Mouse (Mus musculus): ENCODE measurements around the gene Smyd4. TPM values are rescaled to one million over a fixed set of nuclear protein-coding genes. Genes with fewer than 3 reads are reported as not detected.

Gene Smyd4
- 17.7 and 17.8 TPM in 2 replicates for polyA plus RNA-seq (2015; fragmentation: Nextera tagmentation; extraction: Ambion mirVana)

- Histone ChIP-seq H3K9me3 (replicated peaks) (no peaks in the 10 kb centered on the region), H3K9ac (peak within 1 kb of the TSS; percentile 83), H3K4me2 (peak within 1 kb of the TSS; percentile 83), H3K27me3 (no peaks in the 10 kb centered on the region), H3K36me3 (ENCODE audit: poor library complexity, severe bottlenecking) (no peaks in the 10 kb centered on the region), H3K4me3 (peak within 1 kb of the TSS; percentile 72), H3K27ac (peak within 1 kb of the TSS; percentile 52), H3K4me1 (peaks cover 20% of the 10 kb centered on the region)
- ATAC-seq, result peak; percentile 100
- WGBS, result under 1% methylated on average over 56 of the region's 56 CpGs
Measured at GRCm38 (mm10) chr11:75348199-75348889, at the start of gene Smyd4, which contains the start of gene Rpa1. Gene Smyd4, plus strand, starts transcription at chr11:75348433. Gene Rpa1, minus strand, starts transcription at chr11:75348324.

GRCm38 (mm10) chr11:75298491-75298890, 49.7 kb upstream of the Smyd4 start:
- ATAC-seq, result no peak
- 65% methylated on average over 11 of the region's 11 CpGs for WGBS
- H3K9me3 ChIP-seq (replicated peaks), result no peaks in the 10 kb centered on the region
- peaks cover 18% of the 10 kb centered on the region for H3K4me1 ChIP-seq
- H3K9ac ChIP-seq, result no peak overlapping the region
- H3K27me3 ChIP-seq, result 0 out of 2 replicates have a peak, but pooled peaks cover under 1% of the 10 kb centered on the region
- no peak overlapping the region for H3K4me3 ChIP-seq
- no peak overlapping the region for H3K27ac ChIP-seq
- H3K4me2 ChIP-seq, result no peak overlapping the region
- peaks cover 34% of the 10 kb centered on the region for H3K36me3 ChIP-seq (ENCODE audit: poor library complexity, severe bottlenecking)

- ATAC-seq, result no peak
- peaks cover 5% of the 10 kb centered on the region for H3K4me1 ChIP-seq
- H3K4me3 ChIP-seq, result no peak overlapping the region
- H3K4me2 ChIP-seq, result no peak overlapping the region
- peak overlapping the region; percentile 8; the same call in 1 of the 2 replicates for H3K27ac ChIP-seq
- no peak overlapping the region; the same call in 1 of the 2 replicates for H3K9ac ChIP-seq
- no peaks in the 10 kb centered on the region for H3K9me3 ChIP-seq (replicated peaks)
- no peaks in the 10 kb centered on the region for H3K27me3 ChIP-seq
- H3K36me3 ChIP-seq (ENCODE audit: poor library complexity, severe bottlenecking), result peaks cover 36% of the 10 kb centered on the region
- WGBS, result 52% methylated on average over 10 of the region's 10 CpGs
Measured at GRCm38 (mm10) chr11:75299786-75300185, 48.4 kb upstream of the Smyd4 start.

- Histone ChIP-seq H3K36me3 (ENCODE audit: poor library complexity, severe bottlenecking) (peaks cover 47% of the 10 kb centered on the region), H3K9ac (no peak overlapping the region), H3K27me3 (no peaks in the 10 kb centered on the region), H3K27ac (no peak overlapping the region), H3K4me3 (no peak overlapping the region), H3K4me1 (0 out of 2 replicates have a peak, but pooled peaks cover 3% of the 10 kb centered on the region), H3K4me2 (no peak overlapping the region), H3K9me3 (replicated peaks) (no peaks in the 10 kb centered on the region)
- ATAC-seq, result no peak
- 87% methylated on average over 9 of the region's 9 CpGs for WGBS
Measured at GRCm38 (mm10) chr11:75300954-75301353, 47.3 kb upstream of the Smyd4 start.

DNA sequence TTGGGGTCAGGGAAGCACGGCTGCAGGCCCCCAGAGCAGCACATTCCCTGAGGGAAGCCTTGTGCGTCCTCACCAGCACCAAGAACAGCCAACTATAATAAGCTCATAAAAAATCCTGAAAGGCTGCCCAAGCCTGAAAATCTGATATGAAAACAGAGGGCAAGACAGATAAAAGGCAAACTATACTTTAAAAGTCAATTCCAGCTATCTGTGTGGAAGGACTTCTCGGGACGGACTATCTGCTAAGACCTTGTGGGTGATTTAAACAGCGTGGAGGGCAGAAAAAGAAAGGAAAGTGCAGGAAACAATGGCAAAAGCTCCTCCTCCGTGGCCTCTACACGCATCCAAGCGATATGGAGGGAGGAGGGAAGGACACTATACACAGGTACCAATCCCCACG, 43.4 kb upstream of the Smyd4 start:
- Histone ChIP-seq H3K4me2 (no peak overlapping the region), H3K9me3 (replicated peaks) (no peaks in the 10 kb centered on the region), H3K4me3 (no peak overlapping the region), H3K4me1 (0 out of 2 replicates have a peak, but pooled peaks cover under 1% of the 10 kb centered on the region), H3K9ac (no peak overlapping the region), H3K27me3 (no peaks in the 10 kb centered on the region), H3K27ac (no peak overlapping the region), H3K36me3 (ENCODE audit: poor library complexity, severe bottlenecking) (peaks cover 82% of the 10 kb centered on the region)
- ATAC-seq, result no peak
- WGBS, result 84% methylated on average over 9 of the region's 9 CpGs

DNA sequence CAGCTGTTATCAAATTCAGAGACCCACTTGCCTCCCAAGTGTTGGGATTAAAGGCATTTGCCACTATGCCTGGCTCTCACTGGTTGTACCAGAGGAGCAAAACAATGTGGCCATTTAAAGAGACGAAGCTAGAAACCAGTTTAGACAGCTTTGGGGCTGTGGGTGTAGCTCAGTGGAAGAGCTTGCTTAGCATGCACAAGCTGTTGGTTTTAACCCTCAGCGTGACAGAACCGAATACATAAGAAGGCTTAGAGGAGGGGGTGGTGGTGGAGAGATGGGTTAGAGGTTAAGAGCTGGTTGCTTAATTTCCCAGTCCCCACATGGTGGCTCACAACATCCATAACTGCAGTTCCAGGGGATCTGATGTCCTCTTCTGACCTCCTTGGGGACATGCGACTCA, 39.6 kb upstream of the Smyd4 start:
- Histone ChIP-seq H3K9ac (no peak overlapping the region), H3K4me1 (no peaks in the 10 kb centered on the region), H3K36me3 (ENCODE audit: poor library complexity, severe bottlenecking) (peaks cover 86% of the 10 kb centered on the region), H3K27ac (no peak overlapping the region), H3K27me3 (no peaks in the 10 kb centered on the region), H3K9me3 (replicated peaks) (no peaks in the 10 kb centered on the region), H3K4me2 (no peak overlapping the region), H3K4me3 (no peak overlapping the region)
- no peak for ATAC-seq
- WGBS, result 86% methylated on average over 4 of the region's 4 CpGs

GRCm38 (mm10) chr11:75310813-75311212, 37.4 kb upstream of the Smyd4 start:
- H3K36me3 ChIP-seq (ENCODE audit: poor library complexity, severe bottlenecking), result peaks cover 94% of the 10 kb centered on the region
- H3K9me3 ChIP-seq (replicated peaks), result no peaks in the 10 kb centered on the region
- no peak overlapping the region for H3K27ac ChIP-seq
- H3K27me3 ChIP-seq, result no peaks in the 10 kb centered on the region
- H3K4me3 ChIP-seq, result no peak overlapping the region
- no peak overlapping the region for H3K4me2 ChIP-seq
- no peaks in the 10 kb centered on the region for H3K4me1 ChIP-seq
- ATAC-seq, result no peak
- 91% methylated on average over 8 of the region's 8 CpGs for WGBS
- H3K9ac ChIP-seq, result no peak overlapping the region

- no peak overlapping the region for H3K27ac ChIP-seq
- no peak overlapping the region for H3K4me3 ChIP-seq
- H3K27me3 ChIP-seq, result no peaks in the 10 kb centered on the region
- no peak overlapping the region for H3K4me2 ChIP-seq
- WGBS, result 81% methylated on average over 6 of the region's 6 CpGs
- no peak overlapping the region for H3K9ac ChIP-seq
- ATAC-seq, result no peak
- no peaks in the 10 kb centered on the region for H3K4me1 ChIP-seq
- peaks cover 88% of the 10 kb centered on the region for H3K36me3 ChIP-seq (ENCODE audit: poor library complexity, severe bottlenecking)
- H3K9me3 ChIP-seq (replicated peaks), result no peaks in the 10 kb centered on the region
Measured at GRCm38 (mm10) chr11:75311751-75312150, 36.5 kb upstream of the Smyd4 start.

GRCm38 (mm10) chr11:75313834-75314233, 34.4 kb upstream of the Smyd4 start:
- H3K36me3 ChIP-seq (ENCODE audit: poor library complexity, severe bottlenecking), result peaks cover 77% of the 10 kb centered on the region
- no peak overlapping the region for H3K9ac ChIP-seq
- no peak for ATAC-seq
- no peak overlapping the region for H3K4me3 ChIP-seq
- 94% methylated on average over 8 of the region's 8 CpGs for WGBS
- H3K9me3 ChIP-seq (replicated peaks), result no peaks in the 10 kb centered on the region
- peaks cover 8% of the 10 kb centered on the region; the same call in 1 of the 2 replicates for H3K4me1 ChIP-seq
- no peaks in the 10 kb centered on the region for H3K27me3 ChIP-seq
- H3K27ac ChIP-seq, result no peak overlapping the region
- H3K4me2 ChIP-seq, result no peak overlapping the region

GRCm38 (mm10) chr11:75318351-75319221, 29.6 kb upstream of the Smyd4 start:
- H3K27ac ChIP-seq, result peak overlapping the region; percentile 27; the same call in 1 of the 2 replicates
- no peak overlapping the region for H3K4me2 ChIP-seq
- no peak for ATAC-seq
- H3K4me3 ChIP-seq, result no peak overlapping the region
- 59% methylated on average over 14 of the region's 14 CpGs for WGBS
- 0 out of 2 replicates have a peak overlapping the region, but pooled peaks have one; percentile 23 for H3K9ac ChIP-seq
- peaks cover 32% of the 10 kb centered on the region for H3K36me3 ChIP-seq (ENCODE audit: poor library complexity, severe bottlenecking)
- H3K9me3 ChIP-seq (replicated peaks), result no peaks in the 10 kb centered on the region
- peaks cover 27% of the 10 kb centered on the region for H3K4me1 ChIP-seq
- H3K27me3 ChIP-seq, result no peaks in the 10 kb centered on the region

GRCm38 (mm10) chr11:75319246-75319645, 29.0 kb upstream of the Smyd4 start:
- H3K4me2 ChIP-seq, result no peak overlapping the region

DNA sequence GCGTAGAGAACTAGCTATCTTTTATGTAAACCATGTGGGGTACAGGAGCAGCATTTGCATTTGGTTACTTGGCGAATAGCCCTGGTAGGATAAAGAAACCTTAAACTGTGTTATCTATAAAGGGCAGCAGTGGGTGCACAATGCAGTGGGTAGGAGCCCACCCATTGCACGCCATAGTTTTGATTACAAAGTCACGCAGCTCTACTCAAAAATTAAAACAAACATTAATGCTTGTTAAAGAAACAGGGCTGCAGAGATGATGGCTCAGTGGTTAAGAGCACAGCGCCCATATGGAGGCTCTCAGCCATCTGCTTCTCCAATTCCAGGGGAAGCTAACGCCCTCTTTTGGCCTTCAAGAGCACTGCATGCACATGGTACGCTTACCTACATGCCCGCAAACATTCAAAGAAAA, 24.9 kb upstream of the Smyd4 start:
- WGBS, result 85% methylated on average over 8 of the region's 8 CpGs

More at GRCm38 (mm10) chr11:75319246-75319645, 29.0 kb upstream of the Smyd4 start:
- H3K36me3 ChIP-seq (ENCODE audit: poor library complexity, severe bottlenecking), result peaks cover 25% of the 10 kb centered on the region
- H3K9ac ChIP-seq, result no peak overlapping the region
- H3K27me3 ChIP-seq, result no peaks in the 10 kb centered on the region
- ATAC-seq, result no peak
- H3K9me3 ChIP-seq (replicated peaks), result no peaks in the 10 kb centered on the region
- 59% methylated on average over 5 of the region's 5 CpGs for WGBS
- no peak overlapping the region for H3K4me3 ChIP-seq
- H3K27ac ChIP-seq, result peak overlapping the region; percentile 25; the same call in 1 of the 2 replicates
- peaks cover 27% of the 10 kb centered on the region for H3K4me1 ChIP-seq

More for the DNA sequence above, 24.9 kb upstream of the Smyd4 start:
- Histone ChIP-seq H3K27ac (no peak overlapping the region), H3K4me2 (no peak overlapping the region), H3K9ac (no peak overlapping the region), H3K4me1 (peaks cover 29% of the 10 kb centered on the region), H3K27me3 (no peaks in the 10 kb centered on the region), H3K9me3 (replicated peaks) (no peaks in the 10 kb centered on the region), H3K4me3 (no peak overlapping the region), H3K36me3 (ENCODE audit: poor library complexity, severe bottlenecking) (peaks cover 21% of the 10 kb centered on the region)
- no peak for ATAC-seq
